Mouse (Mus musculus): ENCODE results near the gene Gm9936.

- TF ChIP-seq CTCF (IDR thresholded peaks at IDR 0.05) (no peak), POLR2A (IDR thresholded peaks at IDR 0.05; ENCODE audit: insufficient read depth, low read depth, low read length) (no peak), EP300 (IDR thresholded peaks at IDR 0.05; ENCODE audit: insufficient read depth, low read depth, low read length) (no peak)
Measured at GRCm38 (mm10) chr5:114836886-114837285, 21.6 kb downstream of the Gm9936 start.

Measured in heart, adult 2 months (tissue).